Mouse (Mus musculus) kidney, postnatal 36 days (tissue): ENCODE results near the gene Hist1h2ah.

Experiments used
- DNase-seq, 2 experiments: peaks; one replicate each; pipeline ENCODE4 v3.0.0; 2021 to 2022; ENCODE audit warnings: mixed read lengths in 2 of 2

Hist1h2ah gene

DNA sequence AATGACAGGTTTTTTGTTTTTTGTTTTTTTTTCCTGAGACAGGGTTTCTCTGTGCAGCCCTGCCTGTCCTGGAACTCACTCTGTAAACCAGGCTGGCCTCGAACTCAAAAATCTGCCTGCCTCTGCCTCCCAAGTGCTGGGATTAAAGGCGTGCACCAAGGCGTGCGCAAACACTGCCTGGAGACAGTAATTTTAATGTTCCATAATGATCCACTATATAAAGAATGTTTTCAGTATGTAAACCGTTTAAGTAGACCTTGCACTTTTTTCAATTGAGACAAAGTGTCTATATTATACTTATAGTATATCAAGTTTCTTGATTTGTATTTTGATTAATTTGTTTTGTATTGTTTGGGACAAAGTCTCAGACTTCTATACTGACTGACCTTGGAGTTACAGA lies 4.0 kb upstream of the Hist1h2ah start:
- DNase-seq: no peak

DNA sequence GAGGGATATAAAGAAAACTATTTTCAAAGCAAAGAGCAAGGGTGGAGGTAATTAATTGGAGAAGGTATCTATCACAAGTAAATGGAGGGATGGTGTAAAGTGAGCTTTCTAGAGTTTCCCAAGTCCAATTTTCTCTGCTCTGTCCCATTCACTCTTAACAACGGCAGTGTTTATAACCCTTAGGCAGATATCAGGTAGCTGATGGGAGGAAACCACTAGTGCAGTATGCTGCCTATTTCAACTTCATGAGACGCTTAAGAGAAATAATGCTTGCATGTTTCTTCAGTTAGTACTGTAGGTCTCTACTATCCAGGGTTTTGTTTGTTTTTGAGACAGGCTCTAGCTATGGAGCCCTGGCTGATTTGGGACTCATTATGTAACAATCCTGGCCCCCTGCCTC lies 2.0 kb upstream of the Hist1h2ah start:
- DNase-seq: no peak

DNA sequence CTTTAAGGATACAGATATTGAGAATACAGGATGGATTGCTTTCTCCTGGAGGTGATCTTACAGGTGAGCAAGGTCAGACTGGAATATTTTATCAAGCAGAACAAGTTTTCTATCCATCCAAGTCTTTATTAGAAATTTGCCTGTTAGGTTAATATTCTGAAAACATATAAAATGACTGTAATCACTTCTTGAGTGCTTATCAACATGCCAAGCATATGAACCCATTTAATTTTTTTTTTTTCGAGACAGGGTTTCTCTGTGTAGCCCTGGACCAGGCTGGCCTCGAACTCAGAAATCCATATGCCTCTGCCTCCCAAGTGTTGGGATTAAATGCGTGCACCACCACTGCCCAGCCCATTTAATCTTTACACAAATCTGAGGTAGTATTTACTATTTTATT lies 1.6 kb upstream of the Hist1h2ah start:
- DNase-seq: no peak

DNA sequence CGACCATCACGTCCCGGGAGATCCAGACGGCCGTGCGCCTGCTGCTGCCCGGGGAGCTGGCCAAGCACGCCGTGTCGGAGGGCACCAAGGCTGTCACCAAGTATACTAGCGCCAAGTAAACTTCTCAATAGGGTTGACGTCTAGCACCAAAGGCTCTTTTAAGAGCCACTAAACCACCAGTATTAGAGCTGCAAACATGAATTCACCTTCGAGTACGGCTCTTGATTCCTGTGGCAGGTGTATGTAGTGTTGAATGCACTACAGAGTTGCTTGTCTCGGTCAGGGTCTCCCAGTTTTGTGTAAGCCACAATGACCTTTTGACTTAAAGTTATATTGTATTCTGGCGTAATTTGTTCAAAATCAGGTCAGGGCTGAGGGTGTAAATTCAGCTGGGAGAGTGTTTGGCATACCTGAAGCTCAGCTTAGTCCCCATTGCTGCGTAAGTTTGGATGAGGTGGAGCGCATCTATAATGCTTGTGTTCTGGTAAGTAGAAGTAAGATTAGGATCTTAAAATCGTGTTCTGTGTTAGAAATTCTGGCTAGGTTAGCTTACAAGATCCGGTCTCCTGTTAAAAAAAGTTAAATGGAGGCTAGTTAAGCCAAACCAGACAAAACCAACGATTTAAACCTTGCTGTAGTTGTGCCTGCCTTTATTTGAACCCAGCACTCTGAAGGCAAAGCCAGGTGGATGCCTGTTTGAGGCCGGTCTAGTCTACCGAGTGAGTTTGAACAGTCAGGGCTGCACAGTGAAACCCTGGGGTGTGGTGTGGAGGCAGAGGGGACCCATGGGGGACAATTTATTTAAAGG lies 985 bp upstream of the Hist1h2ah start:
- no peak for DNase-seq

DNA sequence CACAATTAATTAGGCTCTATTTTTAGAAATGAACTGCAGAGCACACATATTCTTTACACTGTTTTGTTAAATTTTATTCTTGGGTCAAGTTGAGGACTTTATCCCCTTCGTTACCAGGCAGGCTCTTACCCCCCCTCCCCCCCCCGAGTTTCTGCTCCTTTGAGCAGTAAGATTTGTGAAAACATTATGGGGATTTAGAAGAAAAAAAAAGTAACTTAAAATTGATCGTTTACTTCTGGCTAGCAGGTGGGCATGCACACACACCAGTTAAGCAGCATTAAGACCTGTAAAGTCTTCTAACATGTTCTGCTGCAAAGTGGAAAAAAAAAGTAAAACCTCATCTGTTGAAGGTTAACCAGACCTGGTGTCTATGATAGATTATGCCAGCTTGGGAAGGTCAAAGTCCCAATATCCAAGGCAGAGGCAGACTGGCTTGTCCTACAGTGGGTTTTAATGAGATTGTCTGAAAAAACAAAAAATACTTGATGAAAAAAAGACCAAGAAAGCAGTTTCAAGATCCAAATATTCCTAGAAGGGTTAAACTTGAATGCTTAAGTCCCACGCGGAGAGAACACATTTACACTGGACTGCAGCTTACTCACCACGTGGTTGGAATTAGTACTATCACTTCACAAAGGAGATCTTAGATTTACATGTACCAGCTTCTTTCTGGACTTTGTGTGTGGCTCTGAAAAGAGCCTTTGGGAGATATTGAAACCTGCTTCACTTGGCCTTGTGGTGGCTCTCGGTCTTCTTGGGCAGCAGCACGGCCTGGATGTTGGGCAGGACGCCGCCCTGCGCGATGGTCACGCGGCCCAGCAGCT lies 713 bp downstream of the Hist1h2ah start:
- DNase-seq: peak; percentile 31 to 71

DNA sequence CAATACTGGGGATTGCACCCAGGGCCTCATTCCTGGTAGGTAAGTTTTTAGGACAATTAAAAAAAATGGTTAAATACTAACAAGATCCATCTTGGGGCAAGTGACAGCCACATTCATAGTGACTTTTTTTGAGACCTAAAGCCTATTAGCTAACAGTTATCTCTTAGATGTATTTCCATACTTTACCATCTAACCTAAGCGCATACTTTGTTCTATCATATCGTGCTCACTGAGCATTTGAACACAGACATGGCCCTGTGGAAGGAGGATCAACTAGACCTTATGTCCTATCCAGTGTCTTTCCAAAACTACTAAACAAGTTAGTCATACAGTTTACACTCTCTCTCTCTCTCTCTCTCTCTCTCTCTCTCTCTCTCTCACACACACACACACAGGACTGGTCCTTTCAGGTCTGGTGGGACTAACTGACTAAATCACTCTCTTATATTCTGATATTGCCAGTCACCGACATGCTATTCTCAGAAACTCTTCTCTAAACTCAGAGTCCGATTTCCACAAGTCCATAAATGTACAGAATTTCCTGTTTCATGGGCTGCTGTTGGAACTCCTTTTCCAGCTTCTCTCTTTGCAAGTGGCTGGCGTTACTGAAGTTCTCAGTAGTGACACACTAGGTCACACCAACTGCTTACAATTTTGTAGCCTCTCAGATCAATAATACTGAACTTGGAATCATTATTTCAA lies 1.5 kb downstream of the Hist1h2ah start:
- DNase-seq: no peak

DNA sequence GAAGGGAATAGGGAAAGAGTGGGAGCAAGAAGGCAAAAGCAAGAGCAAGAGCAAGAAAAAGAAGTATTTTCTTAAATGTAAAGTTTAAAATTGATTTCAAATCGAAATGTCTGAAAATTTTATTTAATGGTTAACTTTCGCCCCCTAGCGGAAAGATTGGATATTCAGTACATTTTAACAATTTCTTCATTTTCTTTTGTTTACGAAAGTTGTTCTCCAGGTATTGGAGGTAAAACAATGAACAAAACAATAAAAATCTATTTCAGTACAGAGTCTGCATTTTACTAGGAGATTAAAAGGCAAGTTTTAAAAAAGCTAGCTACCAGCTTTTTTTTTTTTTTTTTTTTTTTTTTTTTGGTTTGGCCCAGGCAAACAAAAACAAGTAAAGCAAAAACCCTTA lies 4.9 kb downstream of the Hist1h2ah start:
- DNase-seq: peak in 1 of 2 experiments; percentile 26

DNA sequence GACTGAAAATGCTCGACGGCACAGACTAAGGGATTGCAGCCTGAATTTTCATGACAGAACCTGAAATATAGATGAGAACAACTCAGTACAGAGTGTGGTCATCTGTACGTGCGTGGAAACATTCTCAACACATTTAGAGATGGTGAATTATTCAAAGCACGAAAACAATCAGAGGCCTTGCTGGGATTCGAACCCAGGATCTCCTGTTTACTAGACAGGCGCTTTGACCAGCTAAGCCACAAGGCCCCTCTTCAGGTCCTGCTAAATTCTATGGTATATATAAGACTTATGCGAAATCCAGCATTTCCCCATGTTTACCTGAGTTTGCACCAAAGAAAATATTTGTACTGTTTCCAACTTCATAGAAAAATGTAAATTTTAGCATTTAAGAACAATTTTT lies 5.4 kb downstream of the Hist1h2ah start:
- DNase-seq: no peak

DNA sequence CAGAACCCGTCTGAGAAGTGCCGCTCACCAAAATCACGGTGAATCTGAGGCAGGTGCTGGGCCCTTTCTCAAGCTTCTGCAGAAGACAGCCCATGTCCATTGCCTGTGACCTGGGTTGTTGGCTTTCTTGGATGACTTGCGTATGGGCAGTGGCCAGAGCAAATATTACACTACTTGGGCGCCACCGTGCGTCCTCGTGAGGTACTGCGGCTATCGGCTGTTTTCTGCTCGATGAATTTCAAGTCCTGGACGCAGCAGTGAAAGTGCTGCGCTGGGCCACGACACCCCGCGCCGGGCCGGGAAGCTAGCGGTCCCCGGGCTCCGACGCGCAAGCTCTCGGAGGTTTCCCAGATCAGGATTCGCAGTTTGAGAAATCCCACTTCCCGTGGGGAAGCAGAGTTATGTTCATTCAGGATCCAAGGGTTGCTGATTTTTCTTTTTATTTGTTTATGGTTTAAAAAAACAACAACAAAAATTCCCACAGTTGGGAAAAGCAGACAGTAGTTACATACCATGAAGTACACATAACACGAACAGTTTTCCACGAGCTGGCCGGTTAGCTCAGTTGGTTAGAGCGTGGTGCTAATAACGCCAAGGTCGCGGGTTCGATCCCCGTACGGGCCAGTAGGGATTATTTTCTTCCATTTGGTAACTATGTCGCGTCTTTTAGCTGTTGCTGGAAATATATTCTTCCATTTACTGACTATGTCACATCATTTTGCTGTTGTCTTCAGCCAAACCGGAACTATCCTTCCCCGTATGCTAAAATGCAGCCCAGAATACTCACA lies 6.5 kb downstream of the Hist1h2ah start:
- peak; percentile 95 to 96 for DNase-seq

DNA sequence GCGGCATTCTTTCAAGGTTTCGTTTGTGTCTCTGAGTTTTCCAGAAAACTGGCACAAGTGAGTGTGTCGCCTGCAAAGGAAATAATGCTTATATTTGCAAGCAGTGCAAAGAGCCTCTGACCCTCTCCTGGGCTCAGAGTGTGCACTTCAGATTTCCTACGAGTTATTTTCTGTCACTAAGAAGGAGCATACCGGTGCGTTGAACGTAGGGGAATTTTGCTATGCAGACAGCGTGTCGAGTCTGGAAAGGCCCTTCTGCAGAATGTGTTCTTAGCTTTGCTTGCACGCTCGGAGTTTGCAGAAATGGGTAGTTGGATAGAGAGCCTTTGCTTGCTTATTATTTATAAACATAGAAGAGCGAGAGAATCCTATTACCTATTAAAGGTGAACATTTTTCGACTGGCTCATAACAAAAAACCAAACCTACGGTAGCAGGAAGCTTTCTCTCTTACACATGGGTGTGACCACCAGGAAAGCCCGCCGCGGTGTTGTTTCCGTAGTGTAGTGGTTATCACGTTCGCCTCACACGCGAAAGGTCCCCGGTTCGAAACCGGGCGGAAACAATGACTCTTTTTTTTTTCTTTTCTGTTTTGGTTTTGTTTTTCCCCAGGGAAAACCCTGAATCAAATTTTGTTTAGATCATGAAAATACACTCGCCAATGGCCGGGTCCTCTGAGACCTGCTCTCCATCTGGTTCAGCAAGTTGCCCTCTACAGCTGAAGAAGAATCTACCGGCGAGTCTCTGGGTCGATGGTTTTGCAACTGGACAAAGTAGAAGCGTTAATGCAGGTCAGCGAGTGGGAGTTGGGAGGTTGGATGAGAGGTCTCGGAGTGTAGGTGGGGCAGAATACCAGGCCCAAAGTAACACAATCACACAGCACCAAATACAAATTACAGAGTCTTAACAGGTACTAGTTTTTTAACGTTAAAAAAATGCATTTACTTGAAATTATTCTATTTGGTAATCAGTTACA lies 9.0 kb downstream of the Hist1h2ah start:
- DNase-seq: peak; percentile 77 to 86

DNA sequence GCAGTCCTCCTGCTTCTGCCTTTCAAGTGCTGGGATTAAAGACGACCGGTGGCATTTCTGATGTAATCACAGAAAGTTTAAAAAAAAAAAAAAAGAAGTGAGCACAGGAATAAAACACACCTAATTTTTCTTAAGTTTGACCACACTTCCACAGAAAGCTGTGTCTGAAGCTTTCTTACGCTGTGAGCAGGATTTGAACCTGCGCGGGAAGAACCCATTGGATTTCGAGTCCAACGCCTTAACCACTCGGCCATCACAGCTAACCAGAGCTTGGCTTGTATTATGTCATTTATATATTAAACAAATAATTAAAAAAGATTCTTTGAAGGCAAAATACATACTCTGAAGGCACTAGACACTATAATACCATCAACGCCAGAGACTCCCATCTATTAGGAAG lies 13.1 kb downstream of the Hist1h2ah start:
- peak; percentile 80 to 83 for DNase-seq

DNA sequence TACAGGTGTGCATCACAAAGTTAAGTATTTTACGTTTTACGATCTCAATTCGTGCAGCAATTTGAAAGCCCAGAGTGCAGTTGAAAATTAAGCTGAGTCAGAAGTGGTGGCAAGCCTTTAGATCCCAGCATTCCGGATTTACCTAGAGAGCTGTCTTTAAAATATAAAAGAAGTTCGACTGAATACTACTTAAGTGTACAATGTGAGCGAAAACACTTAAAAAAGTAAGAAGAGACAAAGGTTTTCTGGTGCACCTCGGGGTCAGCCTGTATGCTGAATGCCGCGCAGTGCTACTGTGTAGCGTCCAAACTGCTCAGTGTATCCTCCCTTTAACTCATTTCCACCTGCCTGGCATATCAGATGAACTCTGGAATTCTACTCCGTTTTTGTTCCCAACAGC lies 13.8 kb downstream of the Hist1h2ah start:
- peak in 1 of 2 experiments; percentile 18 for DNase-seq

DNA sequence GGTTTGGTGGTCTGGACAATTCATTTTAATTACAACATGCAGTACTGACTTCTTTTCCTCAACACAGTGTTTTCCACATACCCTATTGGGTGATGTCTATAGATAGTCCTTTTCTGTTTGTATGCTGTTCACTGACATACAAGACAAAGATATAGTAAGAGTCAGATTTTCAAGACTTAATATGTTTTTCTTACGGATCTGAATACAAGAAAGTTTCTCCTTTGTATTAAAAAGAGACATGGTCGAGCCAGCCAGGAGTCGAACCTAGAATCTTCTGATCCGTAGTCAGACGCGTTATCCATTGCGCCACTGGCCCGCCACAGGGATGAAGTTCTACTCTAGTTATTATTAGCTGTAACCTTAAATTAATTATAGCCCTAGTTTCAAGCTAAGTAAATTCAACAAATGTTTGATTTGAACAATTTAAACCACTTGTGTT lies 14.4 kb downstream of the Hist1h2ah start:
- DNase-seq: peak; percentile 59 to 71

DNA sequence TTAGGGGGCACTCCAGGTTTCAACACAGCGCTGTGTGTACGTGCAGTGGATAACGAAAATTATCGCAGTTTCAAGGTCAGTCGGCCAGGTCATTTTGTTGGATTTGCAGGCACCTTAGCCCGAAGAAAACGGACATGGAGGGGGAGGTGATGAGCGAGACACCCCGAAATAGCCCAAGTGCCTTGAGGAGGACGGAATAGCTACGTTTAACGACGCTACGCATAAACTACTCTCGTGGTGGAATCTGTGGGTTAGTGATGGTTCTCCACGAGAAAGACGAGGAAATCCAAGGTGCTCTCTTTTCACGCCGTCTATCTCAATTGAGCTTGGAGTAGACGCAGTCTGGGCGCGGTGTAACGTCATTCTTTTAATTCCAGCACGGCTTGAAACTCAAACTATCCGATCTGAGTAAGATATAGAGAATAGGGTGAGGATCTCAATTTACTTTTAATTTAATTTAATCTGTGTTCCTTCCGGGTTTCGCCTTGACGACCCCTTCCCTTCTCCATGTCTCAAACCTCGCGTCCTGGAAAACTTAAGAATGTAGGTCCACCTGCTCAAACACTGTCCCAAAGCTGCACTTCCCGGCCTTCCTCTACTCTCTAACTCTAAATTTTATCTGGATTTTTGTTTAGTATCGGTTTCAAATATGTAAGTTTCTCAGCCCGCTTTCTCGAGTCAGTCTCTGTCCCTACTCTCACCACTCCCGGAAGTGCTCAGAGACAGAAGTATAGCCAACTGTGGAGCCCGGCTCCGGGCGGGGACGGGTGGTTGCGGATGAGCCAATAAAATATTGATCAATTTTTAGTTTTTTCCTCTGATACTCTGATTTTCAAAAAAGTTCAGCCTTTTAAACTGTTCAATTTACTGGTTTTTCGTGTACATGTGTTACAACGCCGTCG lies 15.2 kb downstream of the Hist1h2ah start:
- DNase-seq: peak in 1 of 2 experiments; percentile 32

DNA sequence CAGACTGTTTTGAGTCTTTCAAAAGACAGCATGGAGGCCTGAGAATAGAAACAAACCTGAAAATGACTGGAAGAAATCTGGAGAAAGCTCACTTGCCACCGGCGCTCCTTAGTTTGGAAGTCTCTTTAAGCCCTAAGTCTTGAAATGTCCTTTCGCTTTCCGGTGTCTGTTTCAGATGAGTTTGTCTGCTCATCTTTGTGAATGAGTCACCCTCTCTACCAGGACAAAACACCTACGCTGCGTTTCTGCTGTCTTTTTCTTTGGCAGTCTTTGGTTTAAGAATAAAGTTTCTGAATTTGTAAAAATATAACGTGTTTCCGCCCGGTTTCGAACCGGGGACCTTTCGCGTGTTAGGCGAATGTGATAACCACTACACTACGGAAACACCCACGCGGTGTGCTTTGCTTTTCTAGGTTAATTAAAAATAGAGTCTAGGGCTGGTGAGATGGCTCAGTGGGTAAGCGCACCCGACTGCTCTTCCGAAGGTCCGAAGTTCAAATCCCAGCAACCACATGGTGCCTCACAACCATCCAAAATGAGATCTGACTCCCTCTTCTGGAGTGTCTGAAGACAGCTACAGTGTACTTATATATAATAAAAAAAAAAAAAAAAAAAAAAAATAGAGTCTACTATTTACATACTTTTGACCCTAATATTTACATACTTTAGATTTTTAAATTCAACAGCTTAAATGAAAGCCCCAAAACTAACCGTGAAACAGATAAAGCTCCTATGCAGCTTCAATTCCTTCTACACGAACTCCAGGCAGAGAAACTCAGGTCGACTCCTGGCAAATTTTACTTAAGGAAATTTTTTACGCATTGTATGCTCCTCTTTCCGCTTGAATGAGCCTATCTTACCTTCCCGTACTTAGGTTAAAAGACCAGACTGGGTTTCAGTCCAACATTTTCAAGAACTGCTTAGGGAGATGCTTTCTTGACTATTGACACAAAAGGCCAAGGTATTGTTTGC lies 19.6 kb downstream of the Hist1h2ah start:
- DNase-seq: peak; percentile 65 to 76

DNA sequence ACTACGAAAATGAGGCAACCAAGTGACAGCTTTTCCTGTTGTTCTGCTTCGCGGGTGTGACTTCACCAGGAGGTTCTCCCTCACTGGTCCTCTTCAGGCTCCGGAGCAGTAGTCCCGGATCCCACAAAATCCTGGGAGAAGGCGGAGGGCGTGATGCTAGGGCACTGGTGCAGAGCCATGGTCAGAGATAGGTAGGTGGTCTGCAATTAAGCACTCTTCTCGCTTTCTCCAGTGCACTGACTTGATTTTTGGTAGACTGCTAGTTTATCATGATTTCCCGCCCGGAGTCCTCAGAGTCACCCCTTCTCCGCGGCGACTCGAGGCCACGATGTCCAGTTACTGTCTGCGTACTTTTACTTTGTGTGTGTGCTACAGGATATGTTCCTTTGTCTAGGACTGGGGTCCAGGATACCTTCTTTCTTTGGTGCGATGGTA lies 20.9 kb downstream of the Hist1h2ah start:
- no peak for DNase-seq

DNA sequence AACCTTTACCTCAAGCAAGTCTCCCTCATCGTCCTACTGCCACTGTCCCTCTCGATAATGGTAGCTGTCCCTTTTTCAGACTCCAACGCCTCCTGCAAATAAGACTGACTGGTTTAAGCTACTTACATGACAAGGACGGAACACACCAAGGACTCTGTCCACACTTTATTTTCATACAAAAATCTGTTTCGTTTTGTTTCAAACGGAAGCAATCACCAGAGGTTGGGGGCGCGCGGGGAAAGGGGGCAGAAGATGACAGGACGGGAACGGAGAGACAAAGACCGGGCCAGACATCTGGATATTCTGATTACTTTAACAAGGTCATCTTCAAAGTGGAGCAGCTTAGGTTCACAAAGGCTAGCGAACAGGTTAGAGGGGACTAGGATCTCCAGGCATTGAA lies 21.7 kb downstream of the Hist1h2ah start:
- DNase-seq: no peak

DNA sequence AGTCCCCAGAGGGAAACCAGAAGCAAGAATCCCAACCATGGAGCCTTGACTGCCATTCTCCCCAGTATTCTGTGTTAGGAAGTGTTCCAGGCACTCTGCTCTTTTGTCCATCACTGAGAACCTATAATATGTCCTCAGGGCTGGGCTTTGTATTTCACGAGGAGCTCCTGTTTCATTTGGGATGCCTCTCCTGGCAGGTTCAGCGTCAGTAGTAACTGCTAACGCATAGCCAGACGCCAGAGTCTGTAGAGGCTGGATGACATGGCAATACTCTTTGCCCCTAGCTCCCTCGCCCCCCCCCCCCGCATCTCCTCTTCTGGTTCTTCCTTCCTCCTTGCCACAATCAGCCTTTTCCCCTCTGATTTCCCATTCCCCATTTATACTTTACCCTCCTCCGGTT lies 25.7 kb downstream of the Hist1h2ah start, which contains the start of gene Prss16:
Gene Prss16, minus strand, starts transcription at position 101 of the 400 bp plus-strand sequence.
- DNase-seq: no peak

DNA sequence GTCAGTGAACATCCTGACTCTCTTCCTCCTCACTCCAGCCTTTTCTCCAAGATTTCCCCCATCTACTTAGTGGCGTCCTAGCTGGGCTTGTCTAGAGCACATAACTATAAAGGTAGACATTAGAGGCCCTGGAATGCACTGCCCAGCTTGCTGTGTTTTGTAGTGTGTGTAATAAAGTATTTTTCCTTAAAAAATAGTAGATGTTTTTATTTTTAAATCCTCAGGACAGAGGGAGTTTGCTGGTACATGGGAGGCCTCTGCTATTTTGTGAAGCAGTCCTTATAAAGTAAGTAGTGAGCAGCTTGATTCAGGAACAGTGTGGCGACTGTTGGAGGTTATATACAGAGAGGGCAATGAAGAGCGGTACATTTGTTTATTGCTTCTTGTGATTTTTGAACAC lies 26.7 kb downstream of the Hist1h2ah start:
- no peak for DNase-seq
